Mouse (Mus musculus): ENCODE measurements around the gene Abhd11.

Gene Abhd11

DNA sequence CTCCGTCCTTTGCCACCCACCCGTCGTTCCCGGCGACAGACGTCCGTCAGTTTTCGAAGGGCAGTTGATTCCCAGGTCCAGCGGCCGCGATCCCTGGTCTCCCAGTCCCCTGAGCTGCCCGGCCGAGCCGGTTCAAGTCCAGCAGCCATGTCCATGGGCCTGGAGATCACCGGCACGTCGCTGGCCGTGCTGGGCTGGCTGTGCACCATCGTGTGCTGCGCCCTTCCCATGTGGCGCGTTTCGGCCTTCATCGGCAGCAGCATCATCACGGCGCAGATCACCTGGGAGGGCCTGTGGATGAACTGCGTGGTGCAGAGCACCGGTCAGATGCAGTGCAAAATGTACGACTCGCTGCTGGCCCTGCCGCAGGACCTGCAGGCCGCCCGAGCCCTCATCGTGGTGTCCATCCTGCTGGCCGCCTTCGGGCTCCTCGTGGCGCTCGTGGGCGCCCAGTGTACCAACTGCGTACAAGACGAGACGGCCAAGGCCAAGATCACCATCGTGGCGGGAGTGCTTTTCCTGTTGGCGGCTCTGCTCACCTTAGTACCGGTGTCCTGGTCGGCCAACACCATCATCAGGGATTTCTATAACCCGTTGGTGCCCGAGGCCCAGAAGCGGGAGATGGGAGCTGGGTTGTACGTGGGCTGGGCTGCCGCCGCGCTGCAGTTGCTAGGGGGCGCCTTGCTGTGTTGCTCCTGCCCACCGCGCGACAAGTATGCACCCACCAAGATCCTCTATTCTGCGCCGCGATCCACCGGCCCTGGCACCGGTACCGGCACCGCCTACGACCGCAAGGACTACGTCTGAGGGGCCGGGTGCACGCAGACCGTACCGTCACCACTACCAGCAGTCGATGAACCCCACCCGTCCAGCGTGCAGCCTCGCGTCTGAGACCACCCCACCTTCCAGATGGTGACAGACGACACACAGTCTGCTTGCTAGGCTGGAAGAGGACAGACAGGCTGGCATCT is 22.4 kb upstream of the Abhd11 start:
- DNase-seq (ENCODE audit: low spot score), result no peak

- DNase-seq (ENCODE audit: low spot score), result no peak
These were observed 19.8 kb upstream of the Abhd11 start for GRCm38 (mm10) chr5:134989166-134989565.

DNA sequence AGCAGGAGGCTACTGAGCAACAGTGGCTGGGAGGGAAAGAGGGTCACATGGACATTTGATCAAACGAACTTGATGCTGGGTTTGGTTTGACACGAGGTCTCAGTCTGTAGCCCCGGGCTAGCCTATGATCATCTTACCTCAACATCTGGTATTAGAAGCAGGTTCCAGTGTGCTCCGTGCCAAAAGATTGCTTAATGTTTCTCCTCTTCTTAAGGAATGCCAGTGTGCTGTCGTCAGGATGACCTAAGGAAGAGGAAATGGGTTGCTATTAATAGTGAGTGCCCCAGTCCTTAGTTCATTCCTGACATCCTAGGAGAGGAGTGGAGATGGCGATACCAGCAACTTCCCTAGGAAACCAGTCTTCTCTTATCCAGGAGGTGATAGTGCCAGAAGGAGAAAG is 19.2 kb upstream of the Abhd11 start:
- no peak for DNase-seq (ENCODE audit: low spot score)

DNA sequence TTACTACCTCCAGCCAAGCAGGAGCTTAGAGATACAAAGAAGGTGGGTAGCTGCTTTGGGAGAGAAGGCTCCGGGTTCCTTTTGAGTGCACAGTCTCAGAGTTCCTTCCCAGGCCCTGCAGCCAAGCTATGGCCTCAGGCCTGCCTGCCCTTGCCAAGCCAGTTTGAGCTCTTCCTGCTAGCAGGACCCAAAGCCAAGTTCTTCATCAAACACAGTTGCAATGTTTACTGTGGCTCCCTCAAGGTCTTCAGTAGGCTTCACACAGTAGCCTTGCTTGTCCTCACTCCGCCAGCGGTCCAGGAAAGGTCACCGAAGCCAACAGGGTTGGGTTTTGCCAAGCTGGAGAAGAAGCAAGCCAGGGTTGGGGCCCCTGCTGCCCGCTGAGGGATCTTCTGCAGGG is 16.4 kb upstream of the Abhd11 start:
- no peak for DNase-seq (ENCODE audit: low spot score)

DNA sequence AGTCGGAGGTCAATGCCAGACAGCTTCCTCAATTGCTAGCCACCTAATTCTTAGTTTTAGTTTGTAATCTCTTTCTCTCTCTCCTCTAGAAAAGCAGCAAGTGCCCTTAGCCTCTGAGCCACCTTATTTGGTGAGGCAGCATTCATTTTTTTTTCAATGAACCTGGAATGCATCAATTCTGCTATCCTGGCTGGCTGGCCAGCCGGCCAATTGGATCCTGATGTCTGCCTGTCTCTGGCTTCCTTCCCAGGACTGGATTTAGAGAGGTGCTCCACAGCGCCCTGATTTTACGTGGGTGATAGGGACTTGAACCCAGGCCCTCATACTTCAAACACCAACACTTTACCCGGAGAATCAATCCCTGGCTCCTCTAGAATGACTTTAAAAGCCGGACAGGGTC is 10.6 kb upstream of the Abhd11 start:
- DNase-seq (ENCODE audit: low spot score), result no peak

- DNase-seq (ENCODE audit: low spot score), result no peak
These were observed 9.2 kb upstream of the Abhd11 start for GRCm38 (mm10) chr5:134999797-135000196.

- DNase-seq (ENCODE audit: low spot score), result no peak
These were observed 8.2 kb upstream of the Abhd11 start for GRCm38 (mm10) chr5:135000751-135001150.

GRCm38 (mm10) chr5:135001309-135001708 is 7.6 kb upstream of the Abhd11 start:
- peak; percentile 58 for DNase-seq (ENCODE audit: low spot score)

DNA sequence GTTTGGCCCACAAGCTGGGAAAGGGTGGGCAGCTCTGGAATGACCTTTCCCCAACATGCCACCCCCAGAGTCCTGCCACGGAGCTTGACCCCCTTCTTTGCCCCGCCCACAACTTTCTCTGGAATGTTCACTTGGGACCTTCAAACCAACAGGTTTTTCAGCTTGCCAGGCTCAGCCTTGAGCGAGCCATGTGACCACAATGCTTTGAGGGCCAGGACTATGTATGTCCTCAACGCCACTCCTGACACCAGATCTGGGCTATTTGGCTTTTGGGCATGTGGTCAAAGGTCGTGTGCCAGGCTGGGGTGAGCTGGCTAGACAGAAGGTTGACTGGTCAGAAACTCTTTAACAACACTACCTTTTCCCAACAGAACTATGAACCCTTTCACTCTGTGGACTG is 6.8 kb upstream of the Abhd11 start:
- no peak for DNase-seq (ENCODE audit: low spot score)

GRCm38 (mm10) chr5:135007802-135008571 is 965 bp upstream of the Abhd11 start:
- no peak for DNase-seq (ENCODE audit: low spot score)

- DNase-seq (ENCODE audit: low spot score), result peak; percentile 78
These were observed 803 bp downstream of the Abhd11 start for GRCm38 (mm10) chr5:135009590-135010319.

DNA sequence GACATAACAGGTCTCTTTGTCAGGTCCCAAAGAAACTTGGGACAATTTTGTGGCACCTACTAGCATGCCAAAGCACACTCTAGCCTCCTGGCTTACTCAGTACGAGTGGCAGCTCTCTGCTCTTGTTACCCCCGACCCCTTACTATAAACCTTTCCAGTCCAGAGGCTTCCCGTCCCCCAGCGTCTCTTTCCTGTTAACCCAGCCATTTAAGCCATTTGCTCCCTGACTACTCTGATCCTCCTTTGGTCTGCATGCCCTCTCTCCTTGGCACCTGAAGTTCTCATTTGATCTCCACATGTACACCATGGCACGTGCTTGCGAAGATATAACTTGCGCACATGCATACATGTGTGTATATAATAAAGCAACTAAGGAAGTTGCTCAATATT is 1.4 kb downstream of the Abhd11 start:
- no peak for DNase-seq (ENCODE audit: low spot score)

GRCm38 (mm10) chr5:135010841-135011743 is 2.1 kb downstream of the Abhd11 start:
- no peak for DNase-seq (ENCODE audit: low spot score)

DNA sequence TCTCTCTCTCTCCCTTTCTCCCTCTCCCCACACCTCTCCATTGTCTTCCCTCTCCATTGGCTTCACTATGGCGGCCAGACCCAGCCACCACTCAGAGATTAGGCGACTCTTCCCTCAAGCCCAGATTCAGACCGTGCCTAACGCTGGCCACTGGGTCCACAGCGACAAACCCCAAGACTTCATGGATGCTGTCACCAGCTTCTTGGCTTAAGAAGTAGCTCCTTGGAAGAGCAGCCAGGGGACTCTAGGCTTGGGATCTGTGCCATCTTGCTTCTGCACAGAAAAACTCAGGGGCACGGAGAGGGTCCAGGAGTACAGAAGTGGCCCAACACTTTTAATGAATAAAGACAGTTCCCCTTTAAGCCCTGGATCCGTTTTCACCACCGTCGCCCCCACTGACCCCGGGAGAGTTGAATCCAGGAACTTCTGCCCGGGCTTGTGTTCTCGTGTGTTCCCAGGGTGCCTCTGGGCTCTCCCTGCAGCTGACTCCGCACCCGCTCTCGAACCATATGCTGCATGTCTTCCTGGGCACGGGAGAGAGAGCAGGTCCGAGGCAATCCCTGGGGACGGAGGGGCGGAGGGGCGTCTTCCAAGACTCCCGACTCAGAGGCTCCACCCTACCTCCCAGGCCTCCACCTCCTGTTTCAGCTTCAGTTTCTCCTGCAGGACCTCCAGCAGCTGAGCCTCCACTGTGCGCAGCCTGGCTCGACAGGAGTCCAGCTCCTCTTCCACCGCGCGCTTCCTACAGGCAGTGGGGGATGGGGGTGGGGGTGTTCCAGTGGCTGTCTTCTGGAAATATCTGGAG is 3.1 kb downstream of the Abhd11 start:
- no peak for DNase-seq (ENCODE audit: low spot score)

DNA sequence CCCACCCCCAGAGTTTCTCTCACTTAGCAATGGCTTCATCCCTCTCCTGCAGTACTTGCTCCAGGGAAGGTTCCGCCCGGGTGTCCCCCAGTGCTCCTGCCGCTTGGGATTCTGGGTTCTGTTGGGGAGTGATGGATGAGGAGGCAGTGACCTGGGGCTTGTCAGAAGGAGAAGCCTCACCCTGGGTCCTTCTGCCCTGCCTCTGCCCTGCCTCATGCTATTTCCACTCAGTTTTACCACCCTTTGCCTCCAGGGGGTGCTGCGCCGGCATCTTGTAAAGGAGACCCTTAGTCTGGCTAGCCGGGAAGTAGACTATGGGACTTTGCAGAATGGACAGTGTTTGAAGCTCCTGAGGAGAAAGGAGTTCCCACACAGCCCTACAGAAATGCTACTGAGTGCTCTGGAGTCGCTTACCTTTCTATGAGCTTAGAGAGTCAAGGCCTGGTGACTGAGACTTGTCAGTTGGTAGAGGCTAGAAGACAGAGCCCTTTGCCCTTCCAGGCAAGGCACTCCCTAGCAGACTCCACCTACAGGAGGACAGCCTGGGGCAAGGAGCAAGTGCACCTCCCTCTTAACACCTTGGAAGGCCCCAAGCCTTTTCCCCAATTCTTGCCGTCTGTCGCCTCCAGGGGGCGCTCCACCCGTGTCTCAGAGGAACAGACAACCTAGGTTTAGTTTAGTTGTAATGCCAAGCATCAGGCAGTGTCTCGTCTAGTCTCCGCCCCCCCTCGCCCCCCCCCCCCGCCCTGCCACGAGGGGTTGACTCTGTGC is 3.9 kb downstream of the Abhd11 start:
- DNase-seq (ENCODE audit: low spot score), result peak; percentile 81

- peak; percentile 87 for DNase-seq (ENCODE audit: low spot score)
These were observed 6.5 kb downstream of the Abhd11 start for GRCm38 (mm10) chr5:135015497-135015896.

- no peak for DNase-seq (ENCODE audit: low spot score)
These were observed 7.3 kb downstream of the Abhd11 start for GRCm38 (mm10) chr5:135016224-135016759.

DNA sequence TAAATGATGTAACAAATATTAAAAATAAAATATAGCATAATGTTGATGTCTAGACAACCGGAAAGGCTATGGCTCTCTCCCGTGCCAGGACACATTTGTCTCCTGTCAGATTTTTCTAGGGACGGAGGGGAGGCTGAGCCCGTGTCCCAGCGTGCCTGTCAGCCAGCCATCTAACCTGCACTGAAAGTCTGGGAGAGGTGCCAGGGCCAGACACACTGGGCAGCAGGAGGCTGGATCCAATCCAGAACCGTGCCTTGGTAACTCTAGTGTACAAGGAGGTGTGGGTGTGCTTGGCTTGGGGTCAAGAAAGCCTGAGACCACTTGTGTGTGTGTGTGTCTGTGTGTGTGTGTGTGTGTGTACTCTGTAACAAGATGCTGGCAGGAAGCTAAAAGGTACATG is 12.9 kb downstream of the Abhd11 start:
- DNase-seq (ENCODE audit: low spot score), result no peak

All from urinary bladder, postnatal 25 days (tissue).